Comparison of ENCODE assay signal across 9 mouse cellular contexts in the genomic region with DNA sequence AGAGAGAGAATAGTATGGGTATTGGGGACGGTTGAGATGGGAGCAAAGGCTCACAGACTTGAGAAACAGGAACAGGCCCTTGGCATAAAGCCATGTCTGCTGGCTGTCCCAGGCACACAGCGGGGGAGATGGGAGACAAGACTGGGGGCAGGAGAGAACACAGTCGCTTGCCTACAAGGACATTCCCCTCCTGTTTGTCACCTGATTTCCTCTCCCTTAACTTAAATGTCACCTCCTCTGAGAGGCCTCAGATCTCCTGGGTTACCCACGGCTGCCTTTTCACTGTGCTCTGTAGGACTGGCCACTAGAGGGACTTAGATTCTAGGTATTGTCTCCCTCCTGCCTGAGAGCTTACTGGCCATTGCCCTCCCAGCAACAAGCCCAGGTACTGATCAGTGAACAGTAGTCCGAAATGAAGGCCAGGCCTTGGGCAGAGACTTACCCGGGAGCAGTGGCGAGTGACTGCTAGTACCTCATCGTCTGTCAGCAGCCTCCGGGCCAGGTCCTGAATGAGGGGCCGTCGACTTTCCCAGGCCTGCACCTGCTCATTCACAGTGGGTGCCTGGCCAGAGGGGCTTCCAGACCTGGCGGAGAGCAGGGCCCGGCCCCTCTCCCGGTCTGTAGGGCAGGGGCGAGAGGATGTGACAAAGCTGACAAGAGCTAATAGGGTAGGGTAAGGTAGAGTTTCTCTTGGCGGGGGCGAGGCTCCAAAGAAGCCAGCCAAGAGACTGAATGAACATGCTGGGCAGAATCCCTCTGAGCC. TPM values are rescaled to one million over a fixed set of nuclear protein-coding genes. Genes with fewer than 3 reads are reported as not detected.
A peak's percentile ranks its signal among the peaks of the same experiment; 100 is the strongest.
DNase-seq lines count a peak whose midpoint lies in the region; ATAC-seq lines count a peak whose summit lies in the region.
"Had no signal": no experiment of that assay in that cellular context is flagged by ENCODE, and none has a peak within 500 bp of the region (broad histone marks: within the 10 kb centered on the region; RNA-seq: fewer than 3 reads in every experiment).

No protein-coding gene starts in this region.

- peak; percentile 32 to 40 for DNase-seq in cerebellum, postnatal 36 days
- no peak for DNase-seq in cerebellum, adult 8-10 months
- no peak for DNase-seq in limb, embryonic 10.5 days (ENCODE audit: low spot score)
- peak; percentile 52 for DNase-seq in ZHBTc4 (ENCODE audit: low read depth, low spot score)
- no peak for DNase-seq in gastrocnemius, postnatal 4 days (ENCODE audit: low spot score in 2 of 2)
- DNase-seq in right cerebral cortex, postnatal 10 days (ENCODE audit: low spot score in 2 of 2), result no peak

- H3K4me1 ChIP-seq in limb, embryonic 12.5 days (replicated peaks), result peaks cover 21% of the 10 kb centered on the region
- H3K4me1 ChIP-seq in limb, embryonic 10.5 days, result peaks cover 71% of the 10 kb centered on the region

- peak overlapping the region; percentile 12; the same call in 1 of the 2 replicates for H3K9ac ChIP-seq in limb, embryonic 12.5 days (replicated peaks)
- H3K9ac ChIP-seq: midbrain, embryonic 15.5 days had no signal

- H3K36me3 ChIP-seq in limb, embryonic 12.5 days, result peaks cover 13% of the 10 kb centered on the region
- peaks cover 14% of the 10 kb centered on the region for H3K36me3 ChIP-seq in limb, embryonic 10.5 days
- H3K36me3 ChIP-seq: midbrain, embryonic 15.5 days had no signal

- H3K4me3 ChIP-seq in limb, embryonic 12.5 days (replicated peaks), result no peak overlapping the region
- no peak overlapping the region for H3K4me3 ChIP-seq in limb, embryonic 10.5 days
- H3K4me3 ChIP-seq: midbrain, embryonic 15.5 days had no signal

- 0 out of 2 replicates have a peak overlapping the region, but pooled peaks have one; percentile 8 for H3K27ac ChIP-seq in limb, embryonic 12.5 days
- no peak overlapping the region for H3K27ac ChIP-seq in limb, embryonic 10.5 days
- H3K27ac ChIP-seq: midbrain, embryonic 15.5 days had no signal

- H3K9me3 ChIP-seq in limb, embryonic 12.5 days, result no peaks in the 10 kb centered on the region
- H3K9me3 ChIP-seq in limb, embryonic 10.5 days (replicated peaks), result no peaks in the 10 kb centered on the region
- H3K9me3 ChIP-seq: midbrain, embryonic 15.5 days had no signal

- H3K27me3 ChIP-seq in limb, embryonic 12.5 days, result peaks cover 13% of the 10 kb centered on the region
- H3K27me3 ChIP-seq in limb, embryonic 10.5 days (ENCODE audit: low read depth, poor library complexity, severe bottlenecking), result peaks cover 16% of the 10 kb centered on the region; the same call in 1 of the 2 replicates
- H3K27me3 ChIP-seq: midbrain, embryonic 15.5 days had no signal

- ATAC-seq in limb, embryonic 12.5 days (ENCODE audit: insufficient number of reproducible peaks, insufficient read depth, low FRiP score, low TSS enrichment, low read depth), result no peak
- ATAC-seq in megakaryocyte progenitor cell, adult 5-6 weeks (replicated peaks; ENCODE audit: poor library complexity), result peak; percentile 33; the same call in 1 of the 2 replicates

- WGBS in limb, embryonic 12.5 days, result 50% methylated on average over 17 of the region's 17 CpGs
- 57% methylated on average over 17 of the region's 17 CpGs for WGBS in limb, embryonic 10.5 days

- H3K4me2 ChIP-seq in limb, embryonic 12.5 days, result no peak overlapping the region
- H3K4me2 ChIP-seq: midbrain, embryonic 15.5 days had no signal

RNA-seq across cellular contexts. Expression of a gene that starts 12.8 kb away (rescaled TPM):
- polyA plus RNA-seq in limb, embryonic 12.5 days (2016; fragmentation: Nextera tagmentation; extraction: Ambion mirVana), result 0.20 and 0.56 TPM in 2 replicates
- polyA plus RNA-seq in limb, embryonic 10.5 days (2016; fragmentation: Nextera tagmentation; extraction: Ambion mirVana), result 0.20 and 0.28 TPM in 2 replicates
- total RNA-seq in megakaryocyte progenitor cell, adult 5-6 weeks (2015), result 0.05 TPM in 1 of 2 replicates, not detected in the other
- not detected in 2 replicates for total RNA-seq in megakaryocyte progenitor cell, adult 5-6 weeks (2017)
- 1 to 10 TPM; 1.2 to 2.0 TPM for total RNA-seq in gastrocnemius, postnatal 4 days (2021)

RNA-seq across cellular contexts. Expression of a gene that starts 14.6 kb away (rescaled TPM):
- 18.3 and 19.2 TPM in 2 replicates for polyA plus RNA-seq in limb, embryonic 12.5 days (2016; fragmentation: Nextera tagmentation; extraction: Ambion mirVana)
- 4.6 and 8.4 TPM in 2 replicates for polyA plus RNA-seq in limb, embryonic 10.5 days (2016; fragmentation: Nextera tagmentation; extraction: Ambion mirVana)
- total RNA-seq in megakaryocyte progenitor cell, adult 5-6 weeks (2015), result 17.5 and 23.8 TPM in 2 replicates
- 2.4 and 3.1 TPM in 2 replicates for total RNA-seq in megakaryocyte progenitor cell, adult 5-6 weeks (2017)
- total RNA-seq in gastrocnemius, postnatal 4 days (2021), result 10 to 100 TPM; 24.1 to 25.2 TPM

RNA-seq across cellular contexts. Expression of a gene that starts 18.5 kb away (rescaled TPM):
- polyA plus RNA-seq in limb, embryonic 12.5 days (2016; fragmentation: Nextera tagmentation; extraction: Ambion mirVana), result 105 TPM in 2 replicates
- polyA plus RNA-seq in limb, embryonic 10.5 days (2016; fragmentation: Nextera tagmentation; extraction: Ambion mirVana), result 87.5 and 90.8 TPM in 2 replicates
- 4.8 and 5.1 TPM in 2 replicates for total RNA-seq in megakaryocyte progenitor cell, adult 5-6 weeks (2015)
- 7.7 and 8.6 TPM in 2 replicates for total RNA-seq in megakaryocyte progenitor cell, adult 5-6 weeks (2017)
- 10 to 100 TPM; 58.5 to 59.4 TPM for total RNA-seq in gastrocnemius, postnatal 4 days (2021)

RNA-seq across cellular contexts. Expression of a gene that starts 26.5 kb away (rescaled TPM):
- 77.5 and 78.5 TPM in 2 replicates for polyA plus RNA-seq in limb, embryonic 12.5 days (2016; fragmentation: Nextera tagmentation; extraction: Ambion mirVana)
- 69.8 and 75.3 TPM in 2 replicates for polyA plus RNA-seq in limb, embryonic 10.5 days (2016; fragmentation: Nextera tagmentation; extraction: Ambion mirVana)
- 44.3 and 44.8 TPM in 2 replicates for total RNA-seq in megakaryocyte progenitor cell, adult 5-6 weeks (2015)
- total RNA-seq in megakaryocyte progenitor cell, adult 5-6 weeks (2017), result 25.2 and 30.3 TPM in 2 replicates
- total RNA-seq in gastrocnemius, postnatal 4 days (2021), result 10 to 100 TPM; 34.8 to 37.5 TPM

RNA-seq across cellular contexts. Expression of a gene that starts 27.3 kb away (rescaled TPM):
- 27.8 and 27.9 TPM in 2 replicates for polyA plus RNA-seq in limb, embryonic 12.5 days (2016; fragmentation: Nextera tagmentation; extraction: Ambion mirVana)
- polyA plus RNA-seq in limb, embryonic 10.5 days (2016; fragmentation: Nextera tagmentation; extraction: Ambion mirVana), result 39.2 and 45.4 TPM in 2 replicates
- total RNA-seq in megakaryocyte progenitor cell, adult 5-6 weeks (2015), result 16.5 and 18.6 TPM in 2 replicates
- 18.4 and 22.4 TPM in 2 replicates for total RNA-seq in megakaryocyte progenitor cell, adult 5-6 weeks (2017)
- 10 to 100 TPM; 14.6 to 14.9 TPM for total RNA-seq in gastrocnemius, postnatal 4 days (2021)

Comparison
In these comparisons a context has a peak if more than half of its experiments do, and no peak if none do; other contexts are left out.
1. DNase-seq: peak in cerebellum, postnatal 36 days (2 of 2) and ZHBTc4 (single experiment); none in cerebellum, adult 8-10 months (single experiment), limb, embryonic 10.5 days (single experiment), gastrocnemius, postnatal 4 days (0 of 2) and right cerebral cortex, postnatal 10 days (0 of 2).
2. RNA of a gene that starts 18.5 kb away (total RNA-seq): 58.5 to 59.4 TPM in gastrocnemius, postnatal 4 days; 4.8 to 8.6 TPM in megakaryocyte progenitor cell, adult 5-6 weeks; every median in the first group is over 4 times any median in the second.